Mouse (Mus musculus) lung, adult 2 months (tissue): ENCODE results near the gene Ankrd9. TPM values are rescaled to one million over a fixed set of nuclear protein-coding genes. Genes with fewer than 3 reads are reported as not detected.

Source experiments
- DNase-seq: peaks from one replicate; pipeline ENCODE4 v3.0.0; 2022
- H3K4me1 ChIP-seq: fragments of 200-500 bp; 2 replicates; pipeline ENCODE4 v1.6.1; 2011; ENCODE audit warnings: low read length; ENCODE audit not compliant: control insufficient read depth, insufficient read depth
- H3K4me3 ChIP-seq: fragments of 200-500 bp; replicated peaks from 2 replicates; pipeline ENCODE3; 2011; ENCODE audit warnings: low read depth, mild to moderate bottlenecking, control low read depth, low read length; ENCODE audit errors: extremely low read depth
- CTCF ChIP-seq: fragments of 200-500 bp; IDR thresholded peaks from 2 replicates; pipeline ENCODE4 v1.5.1; 2011; ENCODE audit warnings: mild to moderate bottlenecking, low read length, control low read depth; ENCODE audit not compliant: insufficient read depth
- POLR2A ChIP-seq: fragments of 200-500 bp; IDR thresholded peaks from 2 replicates; pipeline ENCODE4 v1.6.1; 2011; ENCODE audit warnings: low read depth, mild to moderate bottlenecking, control low read depth, low read length, borderline replicate concordance; ENCODE audit errors: extremely low read depth
- WGBS: fragments of 180-500 bp; shearing (Covaris S2); methylation state at CpG from one replicate; pipeline ENCODE4 v1.1.7; 2018; 5-methylcytosine and 5-hydroxymethylcytosine counted together
- polyA plus RNA-seq: library from polyadenylated mRNA; depleted of rRNA; stranded (reverse); fragments of >200 nt; gene quantifications from 2 replicates; pipeline ENCODE4 v1.2.3, GENCODE M21; 2012; rRNA removed

The Ankrd9 gene
- polyA plus RNA-seq, 1 experiment: 24.5 TPM

- TF ChIP-seq CTCF: no peak
- TF ChIP-seq POLR2A: no peak
- Histone ChIP-seq H3K4me3 (no peak overlapping the region), H3K4me1 (no peaks in the 10 kb centered on the region)
- no peak for DNase-seq
- 97% methylated on average over 1 of the region's 1 CpGs for whole genome bisulfite sequencing
These were observed 29.4 kb downstream of the Ankrd9 start for GRCm38 (mm10) chr12:110949410-110949809.

- TF ChIP-seq CTCF (no peak), POLR2A (no peak)
- Histone ChIP-seq H3K4me1 (no peaks in the 10 kb centered on the region), H3K4me3 (no peak overlapping the region)
- 90% methylated on average over 3 of the region's 3 CpGs for WGBS
- DNase-seq: no peak
These were observed 30.0 kb downstream of the Ankrd9 start for GRCm38 (mm10) chr12:110948910-110949201.

GRCm38 (mm10) chr12:110948082-110948909, 30.5 kb downstream of the Ankrd9 start:
- WGBS: 89% methylated on average over 6 of the region's 6 CpGs

GRCm38 (mm10) chr12:110946216-110946615, 32.6 kb downstream of the Ankrd9 start:
- no peak overlapping the region for H3K4me3 ChIP-seq
- DNase-seq: no peak
- H3K4me1 ChIP-seq: no peaks in the 10 kb centered on the region
- WGBS: 76% methylated on average over 7 of the region's 7 CpGs
- TF ChIP-seq CTCF: no peak
- no peak for TF ChIP-seq POLR2A

More at GRCm38 (mm10) chr12:110948082-110948909, 30.5 kb downstream of the Ankrd9 start:
- Histone ChIP-seq H3K4me3 (no peak overlapping the region), H3K4me1 (no peaks in the 10 kb centered on the region)
- TF ChIP-seq CTCF (no peak), POLR2A (no peak)
- DNase-seq: no peak

GRCm38 (mm10) chr12:110940869-110941268, 38.0 kb downstream of the Ankrd9 start:
- 90% methylated on average over 3 of the region's 3 CpGs for WGBS
- no peak for TF ChIP-seq POLR2A
- TF ChIP-seq CTCF: no peak
- Histone ChIP-seq H3K4me3 (no peak overlapping the region), H3K4me1 (no peaks in the 10 kb centered on the region)
- DNase-seq: no peak

- H3K4me3 ChIP-seq: no peak overlapping the region
- no peak for DNase-seq
- WGBS: 96% methylated on average over 5 of the region's 5 CpGs
- H3K4me1 ChIP-seq: no peaks in the 10 kb centered on the region
- TF ChIP-seq POLR2A: no peak
- no peak for TF ChIP-seq CTCF
These were observed 39.5 kb downstream of the Ankrd9 start for GRCm38 (mm10) chr12:110939385-110939784.

GRCm38 (mm10) chr12:110937496-110937895, 41.3 kb downstream of the Ankrd9 start:
- no peak for DNase-seq
- 76% methylated on average over 5 of the region's 5 CpGs for WGBS
- Histone ChIP-seq H3K4me1 (no peaks in the 10 kb centered on the region), H3K4me3 (no peak overlapping the region)
- TF ChIP-seq POLR2A (no peak), CTCF (no peak)

GRCm38 (mm10) chr12:110935983-110936620, 42.7 kb downstream of the Ankrd9 start:
- DNase-seq: peak; percentile 72
- whole genome bisulfite sequencing: 57% methylated on average over 9 of the region's 9 CpGs
- Histone ChIP-seq H3K4me3 (no peak overlapping the region), H3K4me1 (no peaks in the 10 kb centered on the region)
- TF ChIP-seq POLR2A: no peak
- peak; percentile 94 for TF ChIP-seq CTCF

- Histone ChIP-seq H3K4me1 (no peaks in the 10 kb centered on the region), H3K4me3 (no peak overlapping the region)
- TF ChIP-seq CTCF (no peak), POLR2A (no peak)
- WGBS: 65% methylated on average over 5 of the region's 5 CpGs
- DNase-seq: no peak
These were observed 46.0 kb downstream of the Ankrd9 start for GRCm38 (mm10) chr12:110932820-110933219.

Other genes with a start within 250 kb of the Ankrd9 start
- 13.5 and 16.2 TPM in 2 replicates for gene Wdr20, start 241.1 kb downstream of the Ankrd9 start, polyA plus RNA-seq
- gene Mok, start 138.1 kb downstream of the Ankrd9 start, polyA plus RNA-seq: 4.2 and 4.7 TPM in 2 replicates
- gene Zfp839, start 128.8 kb downstream of the Ankrd9 start, polyA plus RNA-seq: 5.2 and 5.7 TPM in 2 replicates
- 30.2 and 34.8 TPM in 2 replicates for gene Cinp, start 89.9 kb downstream of the Ankrd9 start, polyA plus RNA-seq
- 5.2 and 5.3 TPM in 2 replicates for gene Tecpr2, start 89.8 kb downstream of the Ankrd9 start, polyA plus RNA-seq
- gene Rcor1, start 60.3 kb upstream of the Ankrd9 start, polyA plus RNA-seq: 6.7 and 12.0 TPM in 2 replicates
- 16.8 and 20.2 TPM in 2 replicates for gene Traf3, start 187.3 kb upstream of the Ankrd9 start, polyA plus RNA-seq
- not detected in 2 replicates for gene 4930595D18Rik, start 205.5 kb upstream of the Ankrd9 start, polyA plus RNA-seq